Mouse (Mus musculus): ENCODE results near the gene Adgb.

Adgb gene

DNA sequence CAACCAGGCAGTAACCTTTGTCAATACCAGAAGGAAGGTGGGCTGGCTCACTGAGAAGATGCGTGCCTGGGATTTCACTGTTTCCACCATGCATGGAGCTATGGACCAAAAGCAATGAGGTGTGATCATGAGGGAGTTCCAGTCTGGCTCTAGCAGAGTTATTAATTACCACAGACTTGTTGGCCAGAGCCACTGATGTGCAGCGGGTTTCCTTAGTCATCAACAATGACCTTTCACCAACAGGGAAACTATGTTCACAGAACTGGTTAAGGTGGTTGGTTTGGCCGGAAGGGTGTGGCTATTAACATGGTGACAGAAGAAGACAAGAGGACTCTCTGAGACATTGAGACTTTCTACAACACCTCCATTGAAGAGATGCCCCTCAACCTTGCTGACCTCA lies 128.2 kb downstream of the Adgb start:
- DNase-seq: no peak

DNA sequence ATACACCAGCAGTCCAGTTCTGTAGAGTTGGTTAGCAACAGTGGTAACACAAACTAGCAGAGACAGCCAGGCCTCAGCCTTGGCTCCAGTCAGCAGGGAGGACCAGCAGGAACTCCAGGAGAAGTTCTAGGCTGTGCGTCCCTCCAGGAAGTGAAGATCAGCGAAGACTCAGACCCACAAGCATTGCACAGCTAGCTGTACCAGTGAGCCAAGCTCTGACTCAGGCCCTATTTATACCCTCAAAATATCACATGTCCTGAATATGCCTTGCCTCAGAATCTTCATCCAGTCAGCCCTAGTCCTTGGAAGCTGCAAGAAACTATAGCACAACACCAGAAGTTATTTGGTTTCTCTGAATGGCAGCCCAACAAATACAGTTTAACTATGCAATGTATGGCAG lies 146.6 kb downstream of the Adgb start:
- DNase-seq: no peak

DNA sequence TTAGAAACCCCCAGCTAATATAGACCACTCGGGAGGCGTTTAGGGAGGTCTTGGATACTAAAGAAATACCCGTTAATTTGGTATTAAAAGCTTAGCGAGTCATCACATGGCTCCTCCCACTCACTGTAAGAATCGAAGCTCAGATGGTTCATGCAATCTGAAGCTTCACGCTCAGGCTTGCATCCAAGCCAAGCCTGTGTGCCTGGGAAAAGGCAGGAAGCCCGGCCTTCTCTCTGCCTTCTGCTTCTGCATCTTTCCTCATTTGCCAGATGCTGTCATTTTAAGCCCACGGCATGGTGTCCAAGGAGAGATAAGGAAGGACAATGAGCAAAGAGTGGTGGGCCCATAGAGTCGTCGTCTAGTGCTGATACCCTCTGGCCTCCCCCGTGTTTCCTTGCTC lies 149.2 kb downstream of the Adgb start:
- DNase-seq: no peak

DNA sequence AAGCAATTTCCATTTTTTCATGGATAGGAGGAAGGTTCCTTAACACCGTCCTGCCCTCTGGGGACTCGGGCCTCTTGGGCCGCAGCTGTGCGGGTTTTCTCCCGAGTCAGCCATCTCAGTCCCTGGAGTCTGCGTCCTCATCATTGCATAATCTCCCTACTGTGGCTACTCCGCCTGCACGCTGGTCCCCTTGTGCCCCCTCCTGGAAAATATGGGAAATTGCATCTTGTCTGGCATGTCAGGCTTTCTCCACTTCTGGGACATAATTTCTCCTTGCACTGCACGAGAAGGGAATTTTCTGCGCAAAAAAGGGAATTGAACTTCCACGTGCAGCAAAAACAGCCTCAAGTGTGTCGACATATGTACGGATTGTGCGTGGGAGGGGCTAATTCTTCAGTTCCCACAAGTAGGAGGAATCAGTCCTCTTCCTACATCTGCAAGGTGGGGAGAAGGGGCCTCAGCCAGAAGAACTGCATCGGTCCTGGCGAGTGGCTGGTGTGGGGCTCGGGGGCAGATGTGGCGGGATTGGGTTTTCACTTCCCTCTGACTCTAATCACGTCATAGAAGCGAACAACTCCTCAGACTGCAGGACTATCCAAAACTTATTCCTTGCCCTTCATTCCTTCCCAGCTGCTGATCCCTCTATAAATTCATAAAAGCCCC lies 150.9 kb downstream of the Adgb start:
- DNase-seq: peak; percentile 75

DNA sequence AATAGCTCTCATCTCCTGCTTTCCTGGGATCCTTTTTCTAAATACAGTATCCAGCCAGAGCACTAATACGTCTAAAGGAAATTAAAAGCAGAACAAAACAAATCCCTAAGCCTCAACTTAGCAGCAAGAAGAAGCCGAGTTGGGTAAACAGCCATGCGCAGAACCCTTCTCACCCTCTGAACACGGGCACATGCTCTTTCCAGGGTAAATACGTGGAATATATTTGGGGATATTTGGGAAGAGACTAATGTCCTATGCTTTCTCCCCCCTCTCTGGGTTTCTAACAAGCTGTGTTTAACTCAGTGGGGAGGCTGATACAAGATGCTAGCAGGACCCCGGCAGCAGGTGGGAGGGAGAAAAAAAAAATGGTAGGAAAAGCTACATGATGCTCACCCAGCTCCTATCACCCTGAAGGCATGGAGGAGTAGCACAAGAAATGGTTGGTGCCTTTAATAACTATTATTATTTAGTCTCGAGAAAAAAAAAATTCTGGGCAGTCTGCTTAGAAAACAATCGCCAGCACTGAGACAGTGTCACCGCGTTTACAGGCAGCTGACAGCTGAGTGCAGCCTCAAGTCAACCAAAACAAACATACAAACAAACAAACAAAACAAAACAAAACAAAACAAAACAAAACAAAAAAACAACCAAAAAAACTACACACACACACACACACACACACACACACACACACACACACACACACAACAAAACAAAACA lies 151.6 kb downstream of the Adgb start:
- DNase-seq: no peak

DNA sequence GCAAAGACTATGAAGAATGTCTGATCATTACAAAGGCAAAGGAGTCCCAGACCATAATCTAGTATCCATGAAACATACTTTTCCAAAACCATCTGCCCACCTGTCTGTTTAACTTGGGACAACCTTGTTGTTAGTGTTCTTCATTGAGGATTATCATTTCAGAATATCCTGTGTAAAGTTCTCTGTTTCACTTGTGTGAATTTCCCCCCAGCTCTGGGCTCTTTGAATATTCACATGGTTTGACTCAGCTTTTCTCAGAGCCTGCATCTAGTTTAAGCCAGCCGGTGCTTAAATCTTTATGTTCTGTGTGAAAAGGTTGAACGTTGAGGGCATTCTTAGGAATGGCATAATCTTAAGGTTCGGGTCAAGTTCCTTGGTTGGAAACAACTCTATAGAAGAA lies 154.0 kb downstream of the Adgb start:
- DNase-seq: no peak

DNA sequence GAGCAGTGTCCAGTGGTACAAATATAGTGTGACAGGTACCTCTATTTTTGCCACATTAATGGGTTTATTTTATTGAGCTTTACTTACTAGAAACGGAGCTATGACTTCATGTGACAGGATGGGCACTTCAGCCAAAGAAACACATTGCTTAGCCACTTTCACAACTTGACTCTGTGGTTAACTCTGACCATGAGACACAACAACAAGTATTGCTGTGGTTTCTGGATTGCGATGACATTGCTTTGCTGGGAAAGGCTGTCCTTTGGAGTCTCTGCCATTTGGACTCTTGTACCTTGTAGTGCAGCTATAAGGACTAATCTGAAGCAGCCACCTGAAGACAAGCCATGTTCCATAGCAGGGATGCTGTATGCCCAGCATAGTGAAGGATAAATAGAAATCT lies 156.5 kb downstream of the Adgb start:
- no peak for DNase-seq

DNA sequence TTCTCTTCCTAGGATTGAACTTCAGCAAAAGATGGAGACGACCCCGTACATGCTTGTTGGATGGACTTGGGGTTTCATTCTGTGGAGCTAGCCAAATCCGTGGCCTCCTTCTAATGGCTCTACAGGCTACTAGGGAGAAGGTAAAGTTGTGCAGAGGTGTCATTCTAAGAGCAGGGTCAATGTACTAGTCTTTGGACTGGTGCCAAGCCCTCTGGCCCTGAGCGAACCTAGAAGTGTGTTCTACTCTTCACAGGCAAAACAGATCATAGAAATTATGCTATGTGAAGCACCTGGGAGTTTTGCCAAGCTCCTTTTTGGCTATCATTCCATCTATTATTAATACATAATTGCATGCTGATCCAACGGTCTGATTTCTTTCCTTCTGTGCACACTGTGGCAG lies 157.6 kb downstream of the Adgb start:
- no peak for DNase-seq

DNA sequence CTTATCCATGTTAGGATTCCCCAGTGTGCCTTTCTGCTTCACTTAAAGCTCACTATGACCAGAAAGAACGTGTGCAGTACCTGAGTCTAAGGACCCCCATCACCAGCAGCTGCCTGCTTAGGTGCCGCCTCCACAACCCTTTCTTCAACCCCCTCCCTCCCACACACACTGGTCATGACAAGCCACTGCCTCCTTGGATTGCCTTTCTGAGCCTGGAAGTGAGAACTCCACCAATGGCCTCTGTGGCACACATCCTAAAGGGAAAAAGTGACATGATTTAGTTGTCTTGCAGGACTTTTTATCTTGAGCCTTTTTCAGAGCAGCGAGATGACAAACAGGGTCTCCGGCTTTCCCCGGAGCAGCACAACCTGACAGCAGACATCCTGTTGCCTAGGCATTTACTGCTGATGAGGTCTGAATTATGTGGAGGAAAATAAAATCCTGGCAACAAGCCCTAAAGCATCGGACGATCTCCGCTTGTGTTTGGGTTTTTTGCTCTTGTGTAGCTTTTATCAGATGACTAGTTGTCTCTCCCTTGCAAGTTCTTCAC lies 162.2 kb downstream of the Adgb start:
- DNase-seq: no peak

DNA sequence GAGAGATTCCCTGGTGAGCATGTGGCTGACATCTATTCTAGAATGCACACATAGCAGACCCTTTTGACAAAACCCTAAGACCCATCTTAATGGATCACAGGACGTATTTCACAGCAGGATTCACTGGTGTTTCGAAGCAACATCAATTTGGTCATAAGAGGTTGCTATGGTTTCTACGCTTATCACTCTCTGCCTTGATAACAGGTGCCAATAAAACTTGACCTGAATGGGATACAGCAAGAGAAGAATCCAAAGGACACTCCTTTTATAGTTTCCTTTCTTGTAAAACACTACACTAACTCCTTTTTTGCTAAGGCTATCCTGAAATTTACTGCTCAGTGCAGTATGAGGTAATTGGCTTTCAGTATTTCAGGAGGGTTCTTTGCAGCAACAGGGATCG lies 163.1 kb downstream of the Adgb start:
- no peak for DNase-seq

DNA sequence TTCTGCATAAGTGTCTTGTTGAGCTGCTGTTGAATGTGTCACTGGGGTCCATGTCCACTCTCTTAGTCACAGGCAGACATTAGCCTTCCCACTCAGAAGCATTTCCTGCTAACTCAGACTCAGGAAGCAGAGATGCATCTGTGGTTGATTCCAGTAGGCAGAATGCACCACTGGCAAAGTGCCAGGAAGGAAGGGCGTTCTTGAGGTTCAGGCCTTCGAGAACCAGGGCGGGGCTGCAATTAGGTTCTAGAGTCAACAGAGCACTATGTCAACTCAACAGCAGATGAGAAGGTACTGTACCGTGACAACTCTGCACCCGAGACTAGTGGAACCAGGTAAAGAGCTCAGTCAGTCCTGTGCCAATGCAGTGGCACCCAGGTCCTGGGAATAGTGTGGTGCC lies 164.7 kb downstream of the Adgb start:
- DNase-seq: peak; percentile 37

DNA sequence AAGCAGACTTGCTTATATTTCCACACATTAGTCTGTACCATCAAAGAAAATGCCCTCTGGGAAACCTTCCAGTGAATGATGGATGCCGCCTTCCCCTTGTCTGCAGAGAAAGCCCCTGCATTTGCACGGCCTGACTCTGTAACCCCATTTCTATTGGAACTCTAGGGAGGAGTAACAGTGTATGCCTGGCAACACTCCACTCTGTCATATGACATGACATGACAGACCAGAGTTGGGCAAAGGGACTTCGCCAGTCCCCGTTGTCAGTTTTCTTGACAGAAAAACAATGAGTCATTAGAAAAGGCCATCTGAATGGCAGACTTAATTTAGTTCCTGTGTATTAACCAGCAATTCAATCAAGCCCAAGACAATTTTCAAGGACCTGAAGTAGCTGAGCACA lies 167.8 kb downstream of the Adgb start:
- DNase-seq: no peak

DNA sequence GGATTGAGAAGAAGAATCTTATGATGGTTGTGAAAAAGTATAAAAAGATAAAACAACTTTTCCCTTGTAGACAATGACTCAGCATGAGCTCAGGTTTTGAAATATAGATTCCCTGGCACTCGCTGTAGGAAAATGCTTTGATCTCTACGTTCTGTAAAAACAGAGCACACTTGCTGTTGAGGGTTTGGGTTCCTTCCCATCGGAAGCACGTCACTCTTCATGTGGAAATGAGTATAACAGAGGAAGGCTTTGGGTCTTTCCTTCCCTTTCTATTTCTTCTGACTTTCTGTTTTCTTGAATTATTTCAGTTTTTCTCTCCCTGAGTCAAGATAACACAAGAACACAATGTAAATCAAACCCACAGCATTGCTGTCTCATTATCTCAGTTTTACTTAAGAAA lies 170.4 kb downstream of the Adgb start:
- no peak for DNase-seq

DNA sequence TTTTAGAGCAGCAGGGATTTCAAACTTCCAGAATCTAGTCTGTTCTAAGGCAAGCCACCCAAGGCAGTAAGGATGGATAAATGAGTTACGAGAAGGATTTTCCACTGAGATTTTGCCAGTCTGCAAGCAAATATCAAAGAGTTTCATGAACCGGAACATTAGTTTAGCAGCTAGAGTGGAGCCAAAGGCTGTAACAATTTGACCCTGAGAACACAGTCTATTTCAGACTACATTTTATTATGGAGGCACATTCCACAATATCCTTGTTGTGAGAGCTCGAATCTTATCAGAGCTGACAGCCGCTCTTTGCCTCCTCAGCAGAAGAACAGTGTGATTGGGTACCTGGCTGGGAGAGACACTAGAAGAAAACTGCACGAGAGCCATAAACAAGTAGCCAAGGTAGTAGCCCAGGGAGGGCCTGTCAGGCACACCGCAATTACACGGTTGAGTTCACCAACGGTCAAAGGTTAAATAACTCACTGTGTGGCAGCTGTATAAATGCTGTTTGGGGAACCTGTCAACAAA lies 171.1 kb downstream of the Adgb start:
- no peak for DNase-seq

DNA sequence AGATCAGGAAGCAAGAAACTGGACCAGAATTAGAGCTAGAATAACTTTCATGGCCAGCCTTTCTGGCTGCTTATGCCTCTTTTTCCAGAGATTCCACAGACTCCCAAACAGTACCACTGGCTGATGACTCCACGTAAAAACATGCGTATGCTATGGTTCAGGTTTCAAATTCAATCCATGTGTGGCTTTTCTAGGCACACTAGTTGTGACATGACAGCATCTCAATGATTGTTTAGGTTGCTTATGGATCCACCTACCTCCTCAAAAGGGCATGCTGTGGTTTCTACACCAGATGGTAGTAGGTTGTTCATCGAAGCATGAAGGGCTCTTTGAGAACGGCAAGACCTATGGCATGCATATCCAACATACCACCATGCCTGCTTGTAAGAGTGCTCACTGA lies 172.1 kb downstream of the Adgb start:
- DNase-seq: no peak

DNA sequence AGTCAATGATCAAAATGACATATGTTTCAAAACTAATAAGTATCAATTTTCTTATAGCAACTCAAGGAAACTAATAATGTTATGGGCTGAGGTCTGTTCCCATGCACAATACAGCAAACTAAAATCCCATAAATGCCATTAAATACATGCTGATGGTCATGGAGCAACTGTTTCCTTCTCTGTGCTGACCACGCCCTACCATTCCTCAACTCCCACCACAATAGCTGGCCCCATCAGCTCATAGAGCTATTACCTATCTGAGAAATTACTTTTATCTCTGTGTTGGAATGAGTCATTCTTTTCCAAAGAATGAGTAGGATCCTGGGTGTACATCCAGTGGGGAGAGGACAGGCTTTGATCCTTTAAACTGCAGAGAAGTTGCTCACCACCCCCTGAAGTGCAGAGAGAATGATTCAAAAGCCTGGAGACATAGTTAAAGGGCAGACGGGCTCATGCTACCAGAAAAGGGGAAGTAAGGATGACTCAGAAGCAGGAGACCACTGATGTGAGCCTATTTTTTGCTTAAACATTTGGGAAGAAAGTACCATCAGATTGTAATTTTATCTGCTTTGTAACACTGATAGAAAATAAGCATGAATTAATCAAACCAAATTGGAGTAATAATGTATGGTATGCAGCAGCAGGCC lies 184.8 kb downstream of the Adgb start:
- no peak for DNase-seq
